13 mouse cellular contexts compared by ENCODE assay signal in genomic region chr1:191599210-191599609, GRCm38 (mm10). TPM values are rescaled to one million over a fixed set of nuclear protein-coding genes. Genes with fewer than 3 reads are reported as not detected.
DNase-seq lines count a peak whose midpoint lies in the region; ATAC-seq and TF ChIP-seq lines count a peak whose summit lies in the region.
"Had no signal": no experiment of that assay in that cellular context is flagged by ENCODE, and none has a peak within 500 bp of the region (broad histone marks: within the 10 kb centered on the region; RNA-seq: fewer than 3 reads in every experiment).

No protein-coding gene starts in this region.

- TF ChIP-seq EP300 in liver, postnatal 0 days (IDR thresholded peaks at IDR 0.05; ENCODE audit: low read depth), result 0 out of 2 replicates have a peak, but pooled peaks have one; percentile 2

- H3K27ac ChIP-seq in liver, postnatal 0 days (ENCODE audit: low read depth), result peak overlapping the region; percentile 55; the same call in 1 of the 2 replicates
- H3K27ac ChIP-seq in hindbrain, embryonic 13.5 days, result no peak overlapping the region
- H3K27ac ChIP-seq: heart, embryonic 13.5 days; liver, embryonic 12.5 days; midbrain, embryonic 12.5 days; stomach, postnatal 0 days had no signal

- no peaks in the 10 kb centered on the region; the same call in 1 of the 2 replicates for H3K4me1 ChIP-seq in liver, postnatal 0 days (ENCODE audit: insufficient read depth)
- H3K4me1 ChIP-seq in hindbrain, embryonic 13.5 days (replicated peaks), result no peaks in the 10 kb centered on the region
- H3K4me1 ChIP-seq: heart, embryonic 13.5 days; liver, embryonic 12.5 days; midbrain, embryonic 12.5 days had no signal

- peaks cover 57% of the 10 kb centered on the region for H3K36me3 ChIP-seq in liver, postnatal 0 days (replicated peaks; ENCODE audit: insufficient read depth, low read length)
- peaks cover 62% of the 10 kb centered on the region for H3K36me3 ChIP-seq in hindbrain, embryonic 13.5 days

- WGBS in liver, postnatal 0 days (ENCODE audit: insufficient replicate concordance), result 55% methylated on average over 5 of the region's 5 CpGs
- WGBS in hindbrain, embryonic 13.5 days, result 90% methylated on average over 5 of the region's 5 CpGs

- H3K9me3 ChIP-seq in liver, postnatal 0 days (ENCODE audit: low read length), result no peaks in the 10 kb centered on the region
- H3K9me3 ChIP-seq in hindbrain, embryonic 13.5 days, result no peaks in the 10 kb centered on the region
- H3K9me3 ChIP-seq: heart, embryonic 13.5 days; liver, embryonic 12.5 days; midbrain, embryonic 12.5 days had no signal

- no peaks in the 10 kb centered on the region for H3K27me3 ChIP-seq in liver, postnatal 0 days (ENCODE audit: insufficient read depth, low read length)
- H3K27me3 ChIP-seq in hindbrain, embryonic 13.5 days, result no peaks in the 10 kb centered on the region
- H3K27me3 ChIP-seq: heart, embryonic 13.5 days; liver, embryonic 12.5 days; midbrain, embryonic 12.5 days had no signal

- no peak overlapping the region for H3K9ac ChIP-seq in liver, postnatal 0 days (replicated peaks)
- no peak overlapping the region for H3K9ac ChIP-seq in hindbrain, embryonic 13.5 days
- H3K9ac ChIP-seq: heart, embryonic 13.5 days; liver, embryonic 12.5 days; midbrain, embryonic 12.5 days had no signal

- ATAC-seq in liver, postnatal 0 days, result peak; percentile 54; the same call in 1 of the 2 replicates
- peak; percentile 99 for ATAC-seq in CD4-positive, CD25-positive, alpha-beta regulatory T cell, adult 4 months
- ATAC-seq in hindbrain, embryonic 13.5 days (ENCODE audit: low FRiP score), result no peak
- ATAC-seq: liver, embryonic 12.5 days had no signal

- no peak overlapping the region for H3K4me2 ChIP-seq in liver, postnatal 0 days (ENCODE audit: low read depth, low read length)
- H3K4me2 ChIP-seq in hindbrain, embryonic 13.5 days, result no peak overlapping the region
- H3K4me2 ChIP-seq: heart, embryonic 13.5 days; liver, embryonic 12.5 days; midbrain, embryonic 12.5 days had no signal

- TF ChIP-seq CTCF in liver, postnatal 0 days (IDR thresholded peaks at IDR 0.05; ENCODE audit: low read depth), result no peak

- no peak overlapping the region for H3K4me3 ChIP-seq in liver, postnatal 0 days (ENCODE audit: low read depth, low read length)
- no peak overlapping the region for H3K4me3 ChIP-seq in hindbrain, embryonic 13.5 days
- H3K4me3 ChIP-seq: heart, embryonic 13.5 days; liver, embryonic 12.5 days; midbrain, embryonic 12.5 days had no signal

- DNase-seq in liver, postnatal 0 days, result no peak
- no peak for DNase-seq in liver
- peak; percentile 21 for DNase-seq in lung, postnatal 25 days (ENCODE audit: low spot score)
- peak; percentile 6 to 29 for DNase-seq in thymus, postnatal 10 days (ENCODE audit: low spot score in 2 of 2)
- no peak for DNase-seq in right cerebral cortex, postnatal 25 days
- DNase-seq in gastrocnemius, postnatal 25 days, result no peak
- DNase-seq: cerebellum, adult 2 months had no signal

RNA-seq across cellular contexts. Expression of gene Ints7, which starts 23.8 kb away (rescaled TPM):
- polyA plus RNA-seq in liver, postnatal 0 days (2015; fragmentation: Nextera tagmentation; extraction: Ambion mirVana), result 9.3 and 11.0 TPM in 2 replicates
- 10 to 100 TPM; 36.7 to 50.6 TPM for polyA plus RNA-seq in CD4-positive, CD25-positive, alpha-beta regulatory T cell, adult 4 months (2017; shearing (Covaris generic))
- polyA plus RNA-seq in hindbrain, embryonic 13.5 days (2015; fragmentation: Nextera tagmentation; extraction: Ambion mirVana), result 44.0 and 48.2 TPM in 2 replicates
- 1 to 10 TPM; 6.4 to 6.6 TPM for total RNA-seq in gastrocnemius, postnatal 25 days (2021)

RNA-seq across cellular contexts. Expression of gene Dtl, which starts 23.9 kb away (rescaled TPM):
- polyA plus RNA-seq in liver, postnatal 0 days (2015; fragmentation: Nextera tagmentation; extraction: Ambion mirVana), result 10.7 and 11.8 TPM in 2 replicates
- polyA plus RNA-seq in CD4-positive, CD25-positive, alpha-beta regulatory T cell, adult 4 months (2017; shearing (Covaris generic)), result 1 to 10 TPM; 7.1 to 9.9 TPM
- 11.4 TPM in 2 replicates for polyA plus RNA-seq in hindbrain, embryonic 13.5 days (2015; fragmentation: Nextera tagmentation; extraction: Ambion mirVana)
- under 1 TPM; 0.18 to 0.78 TPM for total RNA-seq in gastrocnemius, postnatal 25 days (2021)

Comparison
In these comparisons a context has a peak if more than half of its experiments do, and no peak if none do; other contexts are left out.
1. DNase-seq: peak in lung, postnatal 25 days (single experiment) and thymus, postnatal 10 days (2 of 2); none in liver, postnatal 0 days (single experiment), liver (single experiment), right cerebral cortex, postnatal 25 days (single experiment) and gastrocnemius, postnatal 25 days (single experiment).